Mouse (Mus musculus) heart, postnatal 10 days (tissue): ENCODE results near the gene Scn4a. TPM values are rescaled to one million over a fixed set of nuclear protein-coding genes. Genes with fewer than 3 reads are reported as not detected.
"Not testable (repeated sequence)": the region's sequence is repeated elsewhere in the genome, so short reads cannot be mapped to it uniquely, and the experiment has no call there.

Experiments
- DNase-seq, 2 experiments: peaks; one replicate each; pipeline ENCODE4 v3.0.0; 2021
- intact Hi-C: fragments of 180-260 bp; cut with DNase I; formaldehyde crosslinking; loops from one replicate; pipeline ENCODE4 v1.15.1; 2025
- total RNA-seq, 2 experiments: library from RNA; stranded (reverse); gene quantifications; 2 replicates each; pipeline ENCODE4 v1.2.3; 2021

Gene Scn4a
- total RNA-seq, 2 experiments from 2014 or later = 3.2 to 3.6 TPM

GRCm38 (mm10) chr11:106364712-106365111 is 11.6 kb upstream of the Scn4a start:
- peak; percentile 58 to 59 for DNase-seq
- intact Hi-C loops = loop anchor here (2.0 kb wide), 1 partner anchor 38 kb away; no protein-coding TSS in a partner anchor

- no peak for DNase-seq
- intact Hi-C loops = no loop called here
These were observed 6.3 kb upstream of the Scn4a start for GRCm38 (mm10) chr11:106359350-106359749.

- peak in 1 of 2 experiments; percentile 27 for DNase-seq
- intact Hi-C loops = no loop called here
These were observed 2.5 kb upstream of the Scn4a start for GRCm38 (mm10) chr11:106355382-106356128.

- intact Hi-C loops = no loop called here
- DNase-seq = no peak
These were observed 1.1 kb upstream of the Scn4a start for GRCm38 (mm10) chr11:106354181-106354580.

GRCm38 (mm10) chr11:106351941-106352340 is 1.1 kb downstream of the Scn4a start:
- intact Hi-C loops = no loop called here
- no peak for DNase-seq

- no peak for DNase-seq
- intact Hi-C loops = no loop called here
These were observed 1.8 kb downstream of the Scn4a start for GRCm38 (mm10) chr11:106351253-106351652.

- intact Hi-C loops = no loop called here
- no peak for DNase-seq
These were observed 2.2 kb downstream of the Scn4a start for GRCm38 (mm10) chr11:106350853-106351252.

GRCm38 (mm10) chr11:106349772-106350171 is 3.3 kb downstream of the Scn4a start:
- no peak for DNase-seq
- intact Hi-C loops = no loop called here

GRCm38 (mm10) chr11:106344910-106345309 is 8.2 kb downstream of the Scn4a start:
- intact Hi-C loops = no loop called here
- no peak for DNase-seq

GRCm38 (mm10) chr11:106340990-106341520 is 12.0 kb downstream of the Scn4a start:
- intact Hi-C loops = no loop called here
- no peak for DNase-seq

- intact Hi-C loops, DNase-seq: not testable (repeated sequence)
These were observed 13.8 kb downstream of the Scn4a start for GRCm38 (mm10) chr11:106339323-106339722.

GRCm38 (mm10) chr11:106338870-106339269 is 14.2 kb downstream of the Scn4a start:
- intact Hi-C loops = no loop called here
- DNase-seq = no peak

GRCm38 (mm10) chr11:106338029-106338428 is 15.1 kb downstream of the Scn4a start:
- no peak for DNase-seq
- intact Hi-C loops = no loop called here

GRCm38 (mm10) chr11:106334066-106334465 is 19.0 kb downstream of the Scn4a start:
- no peak for DNase-seq
- intact Hi-C loops = no loop called here

GRCm38 (mm10) chr11:106332458-106332857 is 20.6 kb downstream of the Scn4a start:
- intact Hi-C loops = no loop called here
- DNase-seq = peak; percentile 50 to 62

- intact Hi-C loops = loop anchor here (1.0 kb wide), 1 partner anchor 63 kb away; no protein-coding TSS in a partner anchor
These were observed 23.4 kb downstream of the Scn4a start for GRCm38 (mm10) chr11:106329682-106330081.

GRCm38 (mm10) chr11:106329128-106329527 is 24.0 kb downstream of the Scn4a start:
- DNase-seq = peak; percentile 60
- intact Hi-C loops = loop anchor here (1.0 kb wide), 1 partner anchor 63 kb away; no protein-coding TSS in a partner anchor

More at GRCm38 (mm10) chr11:106329682-106330081, 23.4 kb downstream of the Scn4a start:
- DNase-seq = peak; percentile 57 to 63

GRCm38 (mm10) chr11:106328521-106328920 is 24.6 kb downstream of the Scn4a start:
- intact Hi-C loops = no loop called here
- peak in 1 of 2 experiments; percentile 34 for DNase-seq

GRCm38 (mm10) chr11:106326475-106326874 is 26.6 kb downstream of the Scn4a start:
- no peak for DNase-seq
- intact Hi-C loops = loop anchor here (1.0 to 2.0 kb wide), 2 partner anchors 23 to 38 kb away; partner anchors contain the start of gene Prr29

GRCm38 (mm10) chr11:106325566-106326206 is 27.4 kb downstream of the Scn4a start:
- intact Hi-C loops = loop anchor here (1.0 to 2.0 kb wide), 2 partner anchors 22 to 39 kb away; partner anchors contain the start of gene Prr29
- peak; percentile 74 to 86 for DNase-seq

- intact Hi-C loops = no loop called here
- DNase-seq = no peak
These were observed 28.2 kb downstream of the Scn4a start for GRCm38 (mm10) chr11:106324858-106325257.
